Mouse (Mus musculus): ENCODE measurements at regions not wholly inside any gene's neighbourhood (a gene's known extent, or its start where the extent isn't known, plus 50 kb on each side); places are given as distances from the start of the nearest gene placed in this dataset.

DNA sequence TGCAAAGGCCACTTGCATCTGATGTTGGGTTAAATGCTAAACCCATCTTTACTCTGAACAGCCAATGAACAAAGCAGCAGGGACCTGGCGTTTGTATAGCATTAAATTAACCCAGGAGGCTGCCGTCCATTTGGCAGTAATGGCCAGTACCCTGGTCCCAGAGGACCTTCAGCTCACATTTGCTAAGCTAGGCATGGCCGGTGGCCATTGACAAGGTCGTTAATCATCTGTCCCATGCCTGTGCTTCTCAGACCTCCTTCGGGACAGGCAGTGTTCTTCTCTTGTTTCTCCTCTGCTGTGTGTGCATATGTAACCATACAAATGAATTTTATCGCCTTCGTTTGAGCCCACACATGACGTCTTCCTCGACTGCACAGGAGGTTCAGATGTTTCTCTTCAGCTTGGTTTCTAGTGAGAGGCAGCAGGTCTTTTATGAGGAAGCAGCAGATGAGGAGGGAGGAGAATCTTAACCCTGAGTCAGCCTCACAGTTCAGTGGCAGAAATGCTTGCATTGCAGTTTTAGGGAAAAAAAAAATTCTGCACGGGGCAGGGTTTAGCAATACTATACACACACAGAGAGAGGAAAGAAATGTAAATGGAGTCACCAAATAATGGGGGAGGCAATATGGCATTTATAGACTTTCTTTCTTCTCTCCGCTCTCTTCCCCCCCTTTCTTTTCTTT is 235.9 kb downstream of the Med10 start:
- TF ChIP-seq POLR2A (IDR thresholded peaks at IDR 0.05; ENCODE audit: borderline replicate concordance, low read depth, low read length) (no peak), CTCF (IDR thresholded peaks at IDR 0.05; ENCODE audit: low read depth, low read length) (no peak)
